Mouse (Mus musculus) lung, embryonic 16.5 days (tissue): ENCODE measurements around the gene BC055324. TPM values are rescaled to one million over a fixed set of nuclear protein-coding genes. Genes with fewer than 3 reads are reported as not detected.
A peak's percentile ranks its signal among the peaks of the same experiment; 100 is the strongest.

ENCODE experiments used
- ATAC-seq: fragments of 200-750 bp; cut with Nextera tagmentation; 2 replicates; pipeline ENCODE4 v1.8.0; 2017; ENCODE audit warnings: low read depth, mild to moderate bottlenecking, moderate library complexity
- H3K27ac ChIP-seq: fragments of 300-500 bp; sonication (generic); 2 replicates; pipeline ENCODE4 v1.5.1; 2014; ENCODE audit warnings: mild to moderate bottlenecking, control low read depth, low read length
- H3K27me3 ChIP-seq: fragments of 300-500 bp; sonication (generic); 2 replicates; pipeline ENCODE4 v1.6.1; 2014; ENCODE audit warnings: low read depth, low read length, mixed read lengths; ENCODE audit not compliant: control insufficient read depth, insufficient read depth
- H3K36me3 ChIP-seq: fragments of 300-500 bp; sonication (generic); 2 replicates; pipeline ENCODE4 v1.6.1; 2014; ENCODE audit warnings: low read length; ENCODE audit not compliant: control insufficient read depth, insufficient read depth
- H3K4me1 ChIP-seq: fragments of 300-500 bp; sonication (generic); replicated peaks from 2 replicates; pipeline ENCODE4 v1.6.1; 2014; ENCODE audit warnings: low read length, mixed read lengths; ENCODE audit not compliant: control insufficient read depth, insufficient read depth
- H3K4me2 ChIP-seq: fragments of 300-500 bp; sonication (generic); 2 replicates; pipeline ENCODE4 v1.6.1; 2014; ENCODE audit warnings: low read depth, low read length, control low read depth
- H3K4me3 ChIP-seq: fragments of 300-500 bp; sonication (generic); 2 replicates; pipeline ENCODE4 v1.5.1; 2014; ENCODE audit warnings: mild to moderate bottlenecking, low read length, control low read depth
- H3K9ac ChIP-seq: fragments of 300-500 bp; sonication (generic); 2 replicates; pipeline ENCODE4 v1.6.1; 2014; ENCODE audit warnings: low read length, control low read depth
- H3K9me3 ChIP-seq: fragments of 300-500 bp; sonication (generic); 2 replicates; pipeline ENCODE4 v1.6.1; 2016; ENCODE audit warnings: low read length; ENCODE audit not compliant: control insufficient read depth
- WGBS: fragments of 180-500 bp; shearing (Covaris S2); extraction: QIAGEN DNeasy Blood & Tissue Kit; methylation state at CpG from one replicate; pipeline ENCODE4 v1.1.7; 2014; 5-methylcytosine and 5-hydroxymethylcytosine counted together
- polyA plus RNA-seq: library from polyadenylated mRNA; unstranded; fragments of >200 nt; fragmentation: Nextera tagmentation; extraction: Ambion mirVana; gene quantifications from 2 replicates; pipeline ENCODE4 v1.2.1, GENCODE M21; 2015

The BC055324 gene
- polyA plus RNA-seq, 1 experiment from 2014 or later, result 23.7 TPM

- no peak overlapping the region for H3K4me3 ChIP-seq
- no peak overlapping the region for H3K4me2 ChIP-seq
- WGBS, result 66% methylated on average over 1 of the region's 1 CpGs
- no peak overlapping the region for H3K9ac ChIP-seq
- H3K27ac ChIP-seq, result no peak overlapping the region
- peaks cover 4% of the 10 kb centered on the region; the same call in 1 of the 2 replicates for H3K36me3 ChIP-seq
- H3K27me3 ChIP-seq, result no peaks in the 10 kb centered on the region
- ATAC-seq, result no peak
- H3K9me3 ChIP-seq, result no peaks in the 10 kb centered on the region
- H3K4me1 ChIP-seq, result no peaks in the 10 kb centered on the region
Observed at GRCm38 (mm10) chr1:163974471-163974870, 20.1 kb downstream of the BC055324 start.

- Histone ChIP-seq H3K36me3 (peaks cover 13% of the 10 kb centered on the region), H3K4me3 (no peak overlapping the region), H3K9ac (no peak overlapping the region), H3K27ac (no peak overlapping the region), H3K9me3 (no peaks in the 10 kb centered on the region), H3K4me2 (no peak overlapping the region), H3K27me3 (no peaks in the 10 kb centered on the region), H3K4me1 (no peaks in the 10 kb centered on the region)
- WGBS, result 86% methylated on average over 10 of the region's 10 CpGs
- ATAC-seq, result no peak
Observed at GRCm38 (mm10) chr1:163964008-163964689, 30.4 kb downstream of the BC055324 start.

GRCm38 (mm10) chr1:163958036-163958435 lies 36.6 kb downstream of the BC055324 start:
- H3K9me3 ChIP-seq, result no peaks in the 10 kb centered on the region
- peaks cover 18% of the 10 kb centered on the region for H3K36me3 ChIP-seq
- H3K9ac ChIP-seq, result no peak overlapping the region
- no peak overlapping the region for H3K4me2 ChIP-seq
- no peaks in the 10 kb centered on the region for H3K4me1 ChIP-seq
- no peak overlapping the region for H3K4me3 ChIP-seq
- WGBS, result 84% methylated on average over 3 of the region's 3 CpGs
- no peak for ATAC-seq
- no peaks in the 10 kb centered on the region for H3K27me3 ChIP-seq
- no peak overlapping the region for H3K27ac ChIP-seq

GRCm38 (mm10) chr1:163953396-163953795 lies 41.2 kb downstream of the BC055324 start:
- 86% methylated on average over 2 of the region's 2 CpGs for WGBS
- Histone ChIP-seq H3K27me3 (no peaks in the 10 kb centered on the region), H3K9me3 (no peaks in the 10 kb centered on the region), H3K4me3 (no peak overlapping the region), H3K9ac (no peak overlapping the region), H3K4me1 (no peaks in the 10 kb centered on the region), H3K36me3 (peaks cover 34% of the 10 kb centered on the region), H3K4me2 (no peak overlapping the region), H3K27ac (no peak overlapping the region)
- ATAC-seq, result no peak

GRCm38 (mm10) chr1:163942056-163942455 lies 52.5 kb downstream of the BC055324 start:
- peaks cover 41% of the 10 kb centered on the region for H3K36me3 ChIP-seq
- no peaks in the 10 kb centered on the region for H3K27me3 ChIP-seq
- no peak overlapping the region for H3K9ac ChIP-seq
- 65% methylated on average over 6 of the region's 6 CpGs for WGBS
- no peaks in the 10 kb centered on the region for H3K4me1 ChIP-seq
- ATAC-seq, result no peak
- no peak overlapping the region for H3K4me3 ChIP-seq
- H3K27ac ChIP-seq, result no peak overlapping the region
- H3K9me3 ChIP-seq, result no peaks in the 10 kb centered on the region
- H3K4me2 ChIP-seq, result no peak overlapping the region

- H3K27me3 ChIP-seq, result no peaks in the 10 kb centered on the region
- H3K9ac ChIP-seq, result no peak overlapping the region
- H3K4me1 ChIP-seq, result peaks cover 8% of the 10 kb centered on the region
- H3K4me2 ChIP-seq, result no peak overlapping the region
- H3K4me3 ChIP-seq, result no peak overlapping the region
- H3K9me3 ChIP-seq, result no peaks in the 10 kb centered on the region
- no peak for ATAC-seq
- H3K27ac ChIP-seq, result no peak overlapping the region
- peaks cover 21% of the 10 kb centered on the region for H3K36me3 ChIP-seq
- 64% methylated on average over 2 of the region's 2 CpGs for WGBS
Observed at GRCm38 (mm10) chr1:163934591-163934990, 60.0 kb downstream of the BC055324 start.

- Histone ChIP-seq H3K36me3 (peaks cover 13% of the 10 kb centered on the region), H3K27ac (no peak overlapping the region), H3K4me2 (no peak overlapping the region), H3K9ac (no peak overlapping the region), H3K4me1 (peaks cover 10% of the 10 kb centered on the region), H3K4me3 (no peak overlapping the region), H3K9me3 (no peaks in the 10 kb centered on the region), H3K27me3 (no peaks in the 10 kb centered on the region)
- ATAC-seq, result no peak
- WGBS, result 77% methylated on average over 8 of the region's 8 CpGs
Observed at GRCm38 (mm10) chr1:163931801-163932200, 62.8 kb downstream of the BC055324 start.

- Histone ChIP-seq H3K4me2 (peak overlapping the region; percentile 63), H3K4me1 (peaks cover 10% of the 10 kb centered on the region), H3K27me3 (no peaks in the 10 kb centered on the region), H3K4me3 (peak overlapping the region; percentile 92), H3K27ac (no peak overlapping the region), H3K9me3 (no peaks in the 10 kb centered on the region), H3K36me3 (peaks cover 4% of the 10 kb centered on the region; the same call in 1 of the 2 replicates), H3K9ac (peak overlapping the region; percentile 91)
- ATAC-seq, result peak; percentile 19; the same call in 1 of the 2 replicates
- WGBS, result 1% methylated on average over 12 of the region's 12 CpGs
Observed at GRCm38 (mm10) chr1:163930458-163930794, 64.2 kb downstream of the BC055324 start.

GRCm38 (mm10) chr1:163929636-163930457 lies 64.7 kb downstream of the BC055324 start:
- peaks cover 2% of the 10 kb centered on the region; the same call in 1 of the 2 replicates for H3K36me3 ChIP-seq
- peak overlapping the region; percentile 50 for H3K27ac ChIP-seq
- H3K4me3 ChIP-seq, result peak overlapping the region; percentile 92
- H3K4me2 ChIP-seq, result peak overlapping the region; percentile 63
- H3K27me3 ChIP-seq, result no peaks in the 10 kb centered on the region
- peak; percentile 95 for ATAC-seq
- H3K9ac ChIP-seq, result peak overlapping the region; percentile 91
- H3K9me3 ChIP-seq, result no peaks in the 10 kb centered on the region
- WGBS, result 0% methylated on average over 59 of the region's 77 CpGs
- peaks cover 10% of the 10 kb centered on the region for H3K4me1 ChIP-seq
